Mouse (Mus musculus): ENCODE data around the gene Lrrc55.

GRCm38 (mm10) chr2:85238068-85238667 is 41.2 kb upstream of the Lrrc55 start:
- TF ChIP-seq CTCF (conservative IDR thresholded peaks at IDR 0.05; ENCODE audit: insufficient read depth, insufficient read length, low read depth, low read length) = no peak
- TF ChIP-seq POLR2A (IDR thresholded peaks at IDR 0.05; ENCODE audit: low read depth, low read length) = no peak
